Mouse (Mus musculus): ENCODE results near the gene Ubn1. TPM values are rescaled to one million over a fixed set of nuclear protein-coding genes. Genes with fewer than 3 reads are reported as not detected.
A peak's percentile ranks its signal among the peaks of the same experiment; 100 is the strongest.

Ubn1 gene
- polyA plus RNA-seq, 1 experiment from 2014 or later = 11.8 TPM

GRCm38 (mm10) chr16:5024021-5024420 is 25.8 kb upstream of the Ubn1 start:
- 91% methylated on average over 3 of the region's 3 CpGs for WGBS
- Histone ChIP-seq H3K27me3 (no peaks in the 10 kb centered on the region), H3K4me1 (replicated peaks) (no peaks in the 10 kb centered on the region), H3K36me3 (peaks cover 96% of the 10 kb centered on the region), H3K27ac (no peak overlapping the region), H3K4me2 (no peak overlapping the region), H3K9ac (no peak overlapping the region), H3K9me3 (replicated peaks) (no peaks in the 10 kb centered on the region), H3K4me3 (no peak overlapping the region)
- no peak for ATAC-seq (replicated peaks; ENCODE audit: insufficient number of reproducible peaks, insufficient read depth, low FRiP score, low read depth)

DNA sequence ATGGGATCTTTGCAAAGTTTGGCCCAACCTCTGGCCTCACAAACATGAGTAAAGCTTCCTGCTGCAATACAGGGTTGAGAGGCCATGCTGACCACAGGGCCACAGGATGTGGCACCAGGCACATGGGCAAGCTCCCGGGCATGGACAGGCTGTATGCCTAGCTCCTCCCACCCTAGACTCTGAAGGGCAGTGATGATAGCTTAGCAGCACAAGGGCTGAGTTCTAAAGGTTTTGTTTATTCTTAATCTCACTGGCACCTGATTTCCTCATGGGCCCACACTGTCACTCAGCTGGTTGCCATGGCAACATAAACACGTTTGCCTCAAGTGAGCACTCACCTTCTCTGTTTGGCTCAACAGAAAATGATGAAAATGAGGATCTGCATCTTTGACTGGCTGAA is 20.0 kb upstream of the Ubn1 start:
- Histone ChIP-seq H3K4me3 (no peak overlapping the region), H3K27me3 (no peaks in the 10 kb centered on the region), H3K4me1 (replicated peaks) (no peaks in the 10 kb centered on the region), H3K9me3 (replicated peaks) (no peaks in the 10 kb centered on the region), H3K4me2 (no peak overlapping the region), H3K9ac (no peak overlapping the region), H3K36me3 (peaks cover 97% of the 10 kb centered on the region), H3K27ac (no peak overlapping the region)
- no peak for ATAC-seq (replicated peaks; ENCODE audit: insufficient number of reproducible peaks, insufficient read depth, low FRiP score, low read depth)
- 56% methylated on average over 2 of the region's 2 CpGs for WGBS

DNA sequence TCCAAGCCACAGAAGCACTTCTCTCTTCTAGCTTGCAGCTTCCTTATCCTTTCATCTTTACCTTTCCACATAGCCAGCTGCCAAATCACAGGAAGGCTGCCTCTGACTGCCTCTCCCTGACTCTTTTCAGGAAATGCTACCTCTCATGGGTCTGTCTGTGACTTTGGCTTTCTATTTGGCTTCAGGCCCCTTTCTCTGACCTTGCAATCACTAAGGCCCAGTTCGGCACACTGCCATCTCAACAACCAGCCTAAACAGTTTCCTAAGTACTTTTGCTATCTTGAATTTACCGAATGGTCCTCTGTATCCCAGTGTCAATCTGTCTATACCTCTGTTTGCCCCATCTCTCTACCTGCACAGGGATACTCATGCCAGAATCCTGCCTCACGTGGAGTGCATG is 14.3 kb upstream of the Ubn1 start:
- H3K4me2 ChIP-seq = no peak overlapping the region
- H3K27ac ChIP-seq = no peak overlapping the region
- H3K9ac ChIP-seq = no peak overlapping the region
- no peak overlapping the region for H3K4me3 ChIP-seq
- H3K27me3 ChIP-seq = no peaks in the 10 kb centered on the region
- H3K36me3 ChIP-seq = peaks cover 87% of the 10 kb centered on the region
- no peaks in the 10 kb centered on the region for H3K4me1 ChIP-seq (replicated peaks)
- no peaks in the 10 kb centered on the region for H3K9me3 ChIP-seq (replicated peaks)
- whole genome bisulfite sequencing = 94% methylated on average over 3 of the region's 3 CpGs
- ATAC-seq (replicated peaks; ENCODE audit: insufficient number of reproducible peaks, insufficient read depth, low FRiP score, low read depth) = no peak

- peaks cover 87% of the 10 kb centered on the region for H3K36me3 ChIP-seq
- whole genome bisulfite sequencing = 83% methylated on average over 5 of the region's 5 CpGs
- no peaks in the 10 kb centered on the region for H3K4me1 ChIP-seq (replicated peaks)
- no peak for ATAC-seq (replicated peaks; ENCODE audit: insufficient number of reproducible peaks, insufficient read depth, low FRiP score, low read depth)
- no peaks in the 10 kb centered on the region for H3K9me3 ChIP-seq (replicated peaks)
- no peak overlapping the region for H3K9ac ChIP-seq
- no peaks in the 10 kb centered on the region for H3K27me3 ChIP-seq
- no peak overlapping the region for H3K4me3 ChIP-seq
- H3K27ac ChIP-seq = no peak overlapping the region
- H3K4me2 ChIP-seq = no peak overlapping the region
Measured at GRCm38 (mm10) chr16:5036649-5037234, 13.1 kb upstream of the Ubn1 start.

DNA sequence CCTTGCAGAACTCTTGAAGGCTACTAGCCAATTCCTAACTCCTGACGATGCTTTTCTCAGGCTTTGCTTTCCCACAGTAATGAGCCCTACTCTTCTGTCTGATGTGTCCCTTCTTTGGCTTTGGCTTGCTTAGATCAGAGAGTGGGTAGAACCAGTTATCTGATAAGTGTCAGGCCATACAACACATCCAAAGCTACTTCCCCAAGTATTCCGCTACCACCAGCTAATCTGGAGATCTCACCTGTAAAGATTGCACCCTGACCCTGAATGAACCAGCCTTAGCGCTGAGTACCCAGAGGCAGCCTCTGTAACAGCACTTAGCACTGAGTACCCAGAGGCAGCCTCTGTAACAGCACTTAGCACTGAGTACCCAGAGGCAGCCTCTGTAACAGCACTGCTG is 4.5 kb upstream of the Ubn1 start:
- no peak overlapping the region for H3K9ac ChIP-seq
- H3K9me3 ChIP-seq (replicated peaks) = no peaks in the 10 kb centered on the region
- ATAC-seq (replicated peaks; ENCODE audit: insufficient number of reproducible peaks, insufficient read depth, low FRiP score, low read depth) = no peak
- no peak overlapping the region for H3K4me3 ChIP-seq
- 93% methylated on average over 3 of the region's 3 CpGs for WGBS
- H3K36me3 ChIP-seq = peaks cover 70% of the 10 kb centered on the region
- H3K4me2 ChIP-seq = no peak overlapping the region
- no peaks in the 10 kb centered on the region for H3K27me3 ChIP-seq
- H3K27ac ChIP-seq = no peak overlapping the region
- H3K4me1 ChIP-seq (replicated peaks) = peaks cover 16% of the 10 kb centered on the region

DNA sequence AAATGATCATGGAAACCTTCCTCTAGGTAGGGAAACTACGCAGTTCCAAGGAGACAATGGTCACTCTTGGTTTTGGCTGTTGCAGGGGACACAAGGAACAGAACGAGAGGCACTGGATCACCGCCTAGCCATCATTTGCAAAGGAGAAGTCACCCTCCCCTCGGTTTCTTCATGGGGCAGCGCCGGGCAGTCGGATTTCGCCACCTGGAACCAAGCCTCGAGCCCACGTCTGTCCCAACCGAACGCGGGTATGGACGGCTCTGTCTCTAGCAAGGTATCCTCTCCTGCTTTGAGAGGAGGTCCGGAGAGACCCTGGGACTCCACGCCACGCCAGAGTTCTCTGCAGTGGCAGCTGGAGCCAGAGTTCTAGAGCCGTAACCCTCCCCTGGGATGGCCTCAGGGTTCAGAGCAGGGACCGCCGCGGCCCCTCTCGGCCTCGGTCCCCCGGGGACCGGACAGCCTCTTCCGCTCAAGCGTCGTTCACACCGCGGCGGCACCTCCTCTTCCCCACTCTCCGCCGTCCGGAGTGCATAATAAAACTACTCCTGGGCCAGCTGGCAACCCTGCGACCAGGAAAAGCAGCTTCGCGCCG is 579 bp upstream of the Ubn1 start:
- Histone ChIP-seq H3K27me3 (no peaks in the 10 kb centered on the region), H3K4me2 (peak overlapping the region; percentile 88), H3K9ac (peak overlapping the region; percentile 92), H3K4me3 (peak overlapping the region; percentile 71), H3K4me1 (replicated peaks) (peaks cover 23% of the 10 kb centered on the region), H3K9me3 (replicated peaks) (no peaks in the 10 kb centered on the region), H3K36me3 (peaks cover 43% of the 10 kb centered on the region), H3K27ac (peak overlapping the region; percentile 88)
- under 1% methylated on average over 38 of the region's 38 CpGs for WGBS
- ATAC-seq (replicated peaks; ENCODE audit: insufficient number of reproducible peaks, insufficient read depth, low FRiP score, low read depth) = peak; percentile 40

DNA sequence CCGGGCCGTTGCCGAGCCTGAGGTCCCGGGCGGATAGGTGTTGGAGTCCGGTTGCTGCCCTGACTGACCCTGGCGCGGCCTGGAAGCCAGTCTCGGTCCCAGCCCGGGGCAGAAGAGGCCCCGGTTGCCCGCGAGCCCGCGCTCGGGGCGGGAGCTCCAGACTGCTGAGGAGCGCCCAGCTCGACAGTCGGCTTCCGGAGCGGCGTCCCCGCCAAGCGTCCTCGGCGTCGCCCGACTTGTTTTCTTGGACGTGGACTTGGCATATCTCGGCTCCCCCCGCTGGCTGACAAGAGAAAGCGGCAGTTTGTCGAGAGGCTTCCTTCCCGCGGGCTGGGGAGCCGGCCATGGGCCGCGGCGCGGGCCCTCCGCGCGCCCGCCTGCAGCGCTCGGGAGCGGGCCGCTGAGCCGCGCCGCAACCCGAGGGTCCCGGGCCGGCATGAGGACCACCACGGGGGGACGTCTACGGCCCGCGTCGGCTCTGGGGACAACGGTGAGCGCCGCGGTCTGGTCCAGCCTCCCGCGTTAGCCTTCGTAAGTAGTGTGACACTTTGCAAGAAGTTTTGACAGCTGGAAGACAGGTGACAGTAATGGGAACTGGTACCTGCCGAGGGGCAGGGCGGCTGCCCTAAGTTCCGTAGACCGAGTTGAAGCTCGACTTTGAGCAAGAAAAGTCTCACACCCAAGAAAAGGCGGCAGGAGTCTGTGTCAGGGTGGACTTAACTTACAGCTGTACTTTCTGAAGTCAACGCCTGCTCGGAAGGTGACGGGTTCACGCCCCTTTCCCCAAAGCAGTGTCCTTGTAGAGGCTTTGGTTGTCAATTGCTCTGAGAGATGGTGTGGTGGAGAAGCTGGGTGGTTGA is 624 bp downstream of the Ubn1 start:
- Histone ChIP-seq H3K27me3 (no peaks in the 10 kb centered on the region), H3K4me1 (replicated peaks) (peaks cover 23% of the 10 kb centered on the region), H3K4me3 (peak overlapping the region; percentile 71), H3K36me3 (peaks cover 37% of the 10 kb centered on the region), H3K9ac (peak overlapping the region; percentile 79), H3K4me2 (peak overlapping the region; percentile 89), H3K9me3 (replicated peaks) (no peaks in the 10 kb centered on the region), H3K27ac (peak overlapping the region; percentile 96)
- WGBS = under 1% methylated on average over 78 of the region's 78 CpGs
- peak; percentile 75 for ATAC-seq (replicated peaks; ENCODE audit: insufficient number of reproducible peaks, insufficient read depth, low FRiP score, low read depth)

- H3K9me3 ChIP-seq (replicated peaks) = no peaks in the 10 kb centered on the region
- H3K27me3 ChIP-seq = no peaks in the 10 kb centered on the region
- no peak overlapping the region for H3K4me2 ChIP-seq
- peaks cover 69% of the 10 kb centered on the region for H3K36me3 ChIP-seq
- H3K27ac ChIP-seq = no peak overlapping the region
- H3K4me1 ChIP-seq (replicated peaks) = no peaks in the 10 kb centered on the region
- no peak overlapping the region for H3K9ac ChIP-seq
- 79% methylated on average over 1 of the region's 1 CpGs for WGBS
- ATAC-seq (replicated peaks; ENCODE audit: insufficient number of reproducible peaks, insufficient read depth, low FRiP score, low read depth) = no peak
- H3K4me3 ChIP-seq = no peak overlapping the region
Measured at GRCm38 (mm10) chr16:5058114-5058513, 8.3 kb downstream of the Ubn1 start.

DNA sequence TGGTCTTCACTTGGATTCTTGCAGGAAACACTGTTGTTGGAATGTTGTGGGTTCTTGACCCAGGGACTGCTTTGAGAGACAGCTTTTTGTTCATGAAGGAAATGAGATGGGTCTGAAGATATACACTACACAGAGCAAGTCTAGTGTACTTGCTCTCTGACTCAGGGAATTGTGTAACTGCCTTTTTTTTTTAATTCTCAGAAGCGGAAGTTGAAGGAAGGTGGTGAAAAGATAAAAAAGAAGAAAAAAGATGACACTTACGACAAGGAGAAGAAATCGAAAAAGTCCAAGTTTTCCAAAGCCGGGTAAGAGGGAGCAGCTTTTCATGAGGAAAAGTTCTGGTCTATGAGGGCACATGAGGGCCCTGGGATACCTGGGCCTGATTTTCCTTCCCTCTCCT is 13.6 kb downstream of the Ubn1 start:
- no peak for ATAC-seq (replicated peaks; ENCODE audit: insufficient number of reproducible peaks, insufficient read depth, low FRiP score, low read depth)
- Histone ChIP-seq H3K27me3 (no peaks in the 10 kb centered on the region), H3K9me3 (replicated peaks) (no peaks in the 10 kb centered on the region), H3K36me3 (peaks cover 75% of the 10 kb centered on the region), H3K9ac (no peak overlapping the region), H3K4me3 (no peak overlapping the region), H3K27ac (no peak overlapping the region), H3K4me2 (no peak overlapping the region), H3K4me1 (replicated peaks) (no peaks in the 10 kb centered on the region)
- 85% methylated on average over 4 of the region's 4 CpGs for WGBS

DNA sequence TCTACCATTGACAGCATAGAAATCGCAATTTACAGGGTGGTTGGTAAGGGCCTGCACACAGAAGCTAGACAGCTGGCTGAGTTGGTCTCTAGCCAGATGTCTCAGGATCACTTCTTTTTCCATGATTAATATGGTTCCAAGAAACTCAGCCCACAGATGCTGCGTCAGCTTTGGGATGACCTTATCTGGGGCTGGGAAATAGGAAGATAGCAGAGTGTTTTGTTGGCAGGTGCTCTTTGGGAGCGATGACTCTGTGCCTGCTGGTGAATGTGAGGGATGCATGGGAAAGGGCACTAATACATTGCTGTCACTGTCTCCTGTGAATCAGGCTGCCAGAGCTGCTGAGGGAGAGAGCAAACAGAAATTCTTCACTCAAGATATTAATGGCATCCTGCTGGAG is 20.5 kb downstream of the Ubn1 start:
- H3K9ac ChIP-seq = no peak overlapping the region
- H3K4me2 ChIP-seq = no peak overlapping the region
- H3K36me3 ChIP-seq = peaks cover 75% of the 10 kb centered on the region
- H3K4me3 ChIP-seq = no peak overlapping the region
- no peak overlapping the region for H3K27ac ChIP-seq
- WGBS = 66% methylated on average over 3 of the region's 3 CpGs
- no peaks in the 10 kb centered on the region for H3K4me1 ChIP-seq (replicated peaks)
- no peaks in the 10 kb centered on the region for H3K27me3 ChIP-seq
- no peak for ATAC-seq (replicated peaks; ENCODE audit: insufficient number of reproducible peaks, insufficient read depth, low FRiP score, low read depth)
- H3K9me3 ChIP-seq (replicated peaks) = no peaks in the 10 kb centered on the region

DNA sequence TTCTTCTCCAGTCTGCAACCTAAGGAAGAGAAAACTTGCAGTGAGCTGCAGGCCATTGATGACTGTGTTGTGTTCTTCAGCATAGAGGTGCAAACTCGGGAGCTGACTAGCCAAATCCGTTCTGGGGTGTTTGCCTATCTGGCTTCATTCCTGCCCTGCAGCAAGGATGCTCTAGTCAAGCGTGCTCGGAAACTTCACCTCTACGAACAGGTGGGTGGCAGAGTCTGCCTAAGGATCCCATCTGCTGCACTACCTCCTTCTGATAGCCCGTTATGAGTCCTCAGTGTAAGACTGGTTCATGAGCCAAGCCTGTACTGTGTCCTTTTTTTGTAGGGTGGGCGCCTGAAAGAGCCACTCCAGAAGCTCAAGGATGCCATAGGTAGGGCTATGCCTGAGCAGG is 22.1 kb downstream of the Ubn1 start:
- Histone ChIP-seq H3K36me3 (peaks cover 80% of the 10 kb centered on the region), H3K9me3 (replicated peaks) (no peaks in the 10 kb centered on the region), H3K27ac (no peak overlapping the region), H3K27me3 (no peaks in the 10 kb centered on the region), H3K4me2 (no peak overlapping the region), H3K9ac (no peak overlapping the region), H3K4me1 (replicated peaks) (no peaks in the 10 kb centered on the region), H3K4me3 (no peak overlapping the region)
- ATAC-seq (replicated peaks; ENCODE audit: insufficient number of reproducible peaks, insufficient read depth, low FRiP score, low read depth) = no peak
- WGBS = 88% methylated on average over 7 of the region's 7 CpGs

Data from heart, embryonic 15.5 days (tissue).